Comparison of ENCODE assay signal across 14 mouse cellular contexts in the genomic region with DNA sequence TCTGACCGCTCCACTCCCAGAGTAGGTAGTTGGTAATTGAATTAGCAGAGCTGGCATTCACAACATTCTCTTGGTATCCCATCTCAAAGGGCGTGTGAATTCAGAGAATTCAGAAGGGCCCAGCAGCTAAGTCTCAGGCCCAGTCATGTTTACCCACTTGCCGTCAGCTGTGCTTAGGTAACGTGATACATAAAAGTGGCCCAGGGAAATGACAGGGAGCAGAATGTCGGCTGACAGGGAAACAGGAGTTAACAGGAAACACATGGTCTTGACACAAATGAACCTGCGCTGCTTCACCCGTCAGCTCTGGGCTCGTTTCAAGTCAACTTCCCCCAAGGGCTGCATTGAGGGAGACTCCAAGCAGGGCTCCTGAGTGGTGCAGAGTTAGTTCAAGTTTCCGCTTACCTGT.
DNase-seq lines count a peak whose midpoint lies in the region; ATAC-seq lines count a peak whose summit lies in the region.
"Had no signal": no experiment of that assay in that cellular context is flagged by ENCODE, and none has a peak within 500 bp of the region (broad histone marks: within the 10 kb centered on the region; RNA-seq: fewer than 3 reads in every experiment).

No protein-coding gene starts in this region.

- no peak for DNase-seq in heart, adult 8-10 months (ENCODE audit: low spot score)
- peak; percentile 19 for DNase-seq in thymus, postnatal 0 days (ENCODE audit: low spot score)
- no peak for DNase-seq in thymus, postnatal 14 days
- DNase-seq in hindlimb bud, embryonic 11.5 days (ENCODE audit: extremely low spot score, low read depth, low spot score) = peak; percentile 86
- no peak for DNase-seq in adrenal gland, adult 8-10 months
- DNase-seq in gastrocnemius, adult 8-10 months (ENCODE audit: low spot score in 2 of 2) = no peak
- DNase-seq in adrenal gland, postnatal 10 days = no peak
- DNase-seq: kidney, adult 11 months; right cerebral cortex, postnatal 14 days; thymus, adult 18-20 months had no signal

- no peaks in the 10 kb centered on the region for H3K9me3 ChIP-seq in heart, embryonic 16.5 days (replicated peaks; ENCODE audit: control insufficient read depth, low read length)

- no peaks in the 10 kb centered on the region for H3K27me3 ChIP-seq in heart, embryonic 16.5 days (ENCODE audit: control insufficient read depth, insufficient read depth, low read length)

- H3K4me3 ChIP-seq in heart, embryonic 16.5 days (ENCODE audit: low read length) = no peak overlapping the region
- H3K4me3 ChIP-seq: myocyte had no signal

- no peaks in the 10 kb centered on the region; the same call in 1 of the 2 replicates for H3K36me3 ChIP-seq in heart, embryonic 16.5 days (ENCODE audit: control insufficient read depth, insufficient read depth)

- peaks cover 8% of the 10 kb centered on the region; the same call in 1 of the 2 replicates for H3K4me1 ChIP-seq in heart, embryonic 16.5 days (ENCODE audit: control insufficient read depth, insufficient read depth, low read length)

- 0 out of 2 replicates have a peak, but pooled peaks have one; percentile 30 for ATAC-seq in heart, embryonic 16.5 days (replicated peaks; ENCODE audit: extremely low read depth, insufficient read depth, low FRiP score)
- ATAC-seq: activated CD4-positive, CD25-positive, alpha-beta regulatory T cell, adult 4 months; CD4-positive, CD25-positive, alpha-beta regulatory T cell, adult 4 months had no signal

- no peak overlapping the region for H3K27ac ChIP-seq in heart, embryonic 16.5 days (ENCODE audit: low read length)

- H3K4me2 ChIP-seq in heart, embryonic 16.5 days (ENCODE audit: low read depth, low read length) = no peak overlapping the region

- no peak overlapping the region for H3K9ac ChIP-seq in heart, embryonic 16.5 days (ENCODE audit: low read length)

- 31% methylated on average over 9 of the region's 9 CpGs for WGBS in heart, embryonic 16.5 days

Comparison
In these comparisons a context has a peak if more than half of its experiments do, and no peak if none do; other contexts are left out.
1. DNase-seq: peak in thymus, postnatal 0 days (single experiment) and hindlimb bud, embryonic 11.5 days (single experiment); none in heart, adult 8-10 months (single experiment), thymus, postnatal 14 days (single experiment), adrenal gland, adult 8-10 months (single experiment), gastrocnemius, adult 8-10 months (0 of 2) and adrenal gland, postnatal 10 days (single experiment).